Mouse (Mus musculus) layer of hippocampus, postnatal 36 days (tissue): ENCODE measurements around the gene F13b. TPM values are rescaled to one million over a fixed set of nuclear protein-coding genes. Genes with fewer than 3 reads are reported as not detected.

ENCODE experiments used
- DNase-seq, 2 experiments: peaks; one replicate each; pipeline ENCODE4 v3.0.0; 2022
- total RNA-seq, 2 experiments: library from RNA; stranded (reverse); gene quantifications; 2 replicates each; pipeline ENCODE4 v1.2.3; 2021

The F13b gene
- total RNA-seq = not detected

DNA sequence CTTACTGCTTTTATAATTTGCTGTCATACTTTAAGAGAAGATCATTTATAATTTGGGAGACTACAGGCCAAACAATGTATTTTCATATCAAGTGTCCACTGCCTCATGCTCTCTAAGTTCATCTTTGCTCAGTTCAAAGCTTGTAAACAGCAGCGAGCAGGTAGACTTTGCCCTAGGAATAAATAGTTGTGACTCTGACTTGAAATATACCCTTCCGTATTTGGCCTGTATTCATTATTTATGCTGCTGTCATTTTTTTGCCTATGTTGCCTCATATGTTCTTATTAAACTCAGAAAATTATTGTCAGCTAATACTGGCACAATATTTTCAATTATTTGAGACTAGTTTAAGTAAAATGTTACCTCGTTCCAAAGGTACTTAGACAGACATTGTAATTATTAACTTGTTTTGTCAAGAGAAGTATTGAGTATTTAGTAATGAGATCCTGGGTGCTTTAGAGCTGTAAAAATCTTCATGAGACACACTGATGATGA lies at the start of gene F13b:
TSS of gene F13b (plus strand) at position 445 of the 495 bp plus-strand sequence.
- DNase-seq = no peak

- peak; percentile 78 to 82 for DNase-seq
Measured at GRCm38 (mm10) chr1:139454340-139455225, 46.9 kb upstream of the F13b start, which contains the start of gene Aspm. Gene Aspm (plus strand): TSS chr1:139454772.

DNA sequence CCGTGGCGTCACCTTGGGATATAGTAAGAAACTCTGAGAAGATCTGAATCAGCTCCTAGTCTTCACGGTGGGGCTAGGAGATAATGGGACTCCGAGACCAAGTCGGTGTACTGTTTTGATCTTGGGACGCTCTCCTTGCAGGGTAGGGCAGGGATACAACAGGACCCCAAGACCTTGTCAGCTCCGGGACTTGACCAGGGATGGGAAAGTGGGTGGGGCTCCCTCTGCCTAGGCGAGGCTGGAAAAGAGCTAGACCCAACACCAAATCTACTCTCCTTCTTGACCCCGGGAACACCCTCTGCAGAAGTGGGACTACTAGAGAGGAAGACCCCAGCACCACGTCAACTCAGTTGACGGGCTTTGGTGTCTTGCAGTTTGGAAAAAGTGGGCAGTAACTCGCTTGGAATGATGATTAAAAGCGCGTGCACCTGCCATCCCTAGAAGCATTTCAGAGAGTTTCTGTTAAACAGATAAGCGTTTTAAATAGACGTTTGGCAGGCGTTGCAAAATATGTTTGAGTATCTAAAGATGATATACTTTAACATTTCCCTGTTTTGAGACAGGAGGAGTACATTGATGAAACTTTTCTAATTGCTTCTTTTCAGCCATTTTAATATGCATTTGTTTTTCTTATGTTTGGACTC lies 46.2 kb upstream of the F13b start:
- DNase-seq = no peak

GRCm38 (mm10) chr1:139460807-139461206 lies 40.7 kb upstream of the F13b start:
- DNase-seq = no peak

- no peak for DNase-seq
Measured at GRCm38 (mm10) chr1:139465936-139466335, 35.6 kb upstream of the F13b start.

DNA sequence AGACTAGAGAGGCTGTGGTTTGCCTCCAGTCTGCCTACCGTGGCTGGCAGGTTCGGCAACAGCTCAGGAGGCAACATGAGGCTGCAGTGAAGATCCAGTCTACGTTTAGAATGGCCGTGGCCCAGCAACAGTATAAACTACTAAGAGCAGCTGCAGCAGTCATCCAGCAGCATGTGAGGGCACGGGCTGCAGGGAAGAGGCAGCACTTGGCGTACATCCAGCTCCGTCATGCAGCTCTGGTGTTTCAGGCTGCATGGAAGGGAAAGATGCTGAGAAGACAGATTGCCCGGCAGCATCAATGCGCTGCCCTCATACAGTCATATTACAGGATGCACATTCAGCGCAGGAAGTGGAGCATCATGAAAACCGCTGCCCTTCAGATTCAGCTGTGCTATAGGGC lies 22.6 kb upstream of the F13b start:
- DNase-seq = no peak

DNA sequence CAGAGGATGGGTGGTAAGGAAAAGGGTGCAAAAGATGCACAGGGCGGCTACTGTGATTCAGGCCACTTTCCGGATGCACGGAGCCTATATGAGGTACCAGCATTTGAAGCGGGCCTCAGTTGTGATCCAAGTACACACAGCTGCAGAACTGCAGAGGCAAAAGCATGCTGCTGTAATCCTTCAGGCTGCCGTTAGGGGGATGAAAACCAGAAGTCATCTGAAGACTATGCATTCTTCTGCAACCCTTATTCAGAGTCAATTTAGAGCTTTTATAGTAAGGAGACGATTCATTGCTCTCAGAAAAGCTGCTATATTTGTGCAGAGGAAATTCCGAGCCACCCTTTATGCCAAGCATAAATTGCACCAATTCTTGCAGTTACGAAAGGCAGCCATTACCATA lies 21.3 kb upstream of the F13b start:
- DNase-seq = no peak

- no peak for DNase-seq
Measured at GRCm38 (mm10) chr1:139481146-139481545, 20.4 kb upstream of the F13b start.

DNA sequence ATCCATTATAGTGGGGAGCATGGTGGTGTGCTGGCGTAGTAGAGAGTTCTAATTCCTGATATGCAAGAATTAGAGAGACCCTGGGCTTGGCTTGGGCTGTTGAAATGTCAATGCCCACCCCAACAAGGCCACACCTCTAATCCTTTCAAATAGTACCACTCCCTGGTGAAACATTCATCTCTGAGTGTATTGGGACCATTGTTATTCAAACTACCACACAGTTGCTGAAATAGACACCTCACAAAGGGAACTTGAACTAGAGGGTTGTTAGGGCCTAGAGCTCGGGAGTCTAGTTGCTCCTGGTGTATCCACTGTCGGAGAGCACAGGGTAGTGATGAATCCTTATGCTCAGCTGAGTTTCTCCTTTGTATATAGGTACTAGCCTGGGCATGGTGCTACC lies 6.9 kb upstream of the F13b start:
- no peak for DNase-seq

GRCm38 (mm10) chr1:139495408-139495807 lies 6.1 kb upstream of the F13b start:
- DNase-seq = no peak

DNA sequence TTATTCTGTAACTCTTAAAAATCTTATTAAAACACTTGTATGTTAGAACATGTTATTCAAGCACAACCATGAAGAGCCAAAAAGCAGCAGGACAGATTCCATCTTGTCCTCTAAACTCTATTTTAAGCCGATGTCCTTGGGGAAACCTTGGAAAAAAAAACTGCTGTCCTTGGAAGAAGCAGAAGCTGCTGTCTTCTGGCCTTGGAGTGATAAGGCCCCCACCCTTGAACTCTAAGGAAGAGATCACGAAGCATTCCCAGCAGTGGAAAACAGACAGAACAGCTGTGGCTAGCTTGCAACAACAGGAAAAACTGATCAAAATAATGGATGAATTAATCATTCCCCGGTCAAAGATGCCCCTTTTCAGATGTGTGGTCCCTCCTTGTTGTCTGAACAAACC lies 5.3 kb upstream of the F13b start:
- DNase-seq = no peak

- DNase-seq = no peak
Measured at GRCm38 (mm10) chr1:139499751-139500150, 1.8 kb upstream of the F13b start.

- no peak for DNase-seq
Measured at GRCm38 (mm10) chr1:139514556-139514955, 13.1 kb downstream of the F13b start.

DNA sequence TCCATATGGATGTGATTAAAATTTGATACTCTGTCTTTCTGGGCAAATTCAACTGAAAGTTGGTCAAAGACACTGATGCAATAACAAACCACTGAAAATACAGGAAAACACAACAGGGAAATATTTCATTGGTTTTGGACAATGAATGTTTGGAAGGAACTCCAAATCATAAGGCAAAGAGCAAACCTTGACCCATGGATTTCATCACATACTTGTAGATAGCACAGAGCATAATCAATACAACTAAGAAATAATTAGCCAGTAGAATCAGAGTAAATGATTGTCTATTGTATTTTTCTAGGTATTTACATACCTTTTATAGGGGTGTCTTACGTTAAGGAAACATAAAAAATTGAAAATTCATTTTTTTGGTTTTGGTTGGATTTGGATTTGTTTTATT lies 47.0 kb downstream of the F13b start:
- DNase-seq = no peak

DNA sequence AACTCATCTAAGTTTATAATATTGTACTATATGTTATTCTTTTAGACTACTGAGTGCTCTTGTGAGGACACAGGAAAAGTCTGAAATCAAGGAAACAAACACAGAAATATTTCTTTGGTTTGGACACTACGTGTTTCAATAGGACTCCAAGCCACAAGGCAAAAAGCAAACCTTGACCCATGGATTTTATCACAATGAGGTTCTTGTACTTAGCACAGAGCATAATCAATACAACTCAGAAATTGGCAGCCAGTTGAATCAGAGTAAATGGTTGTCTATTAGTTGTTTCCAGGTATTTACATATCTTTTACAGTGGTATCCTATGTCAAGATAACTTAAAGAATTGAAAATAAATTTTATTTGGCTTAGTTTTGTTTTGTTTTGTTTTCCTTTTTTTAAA lies 49.8 kb downstream of the F13b start:
- no peak for DNase-seq

DNA sequence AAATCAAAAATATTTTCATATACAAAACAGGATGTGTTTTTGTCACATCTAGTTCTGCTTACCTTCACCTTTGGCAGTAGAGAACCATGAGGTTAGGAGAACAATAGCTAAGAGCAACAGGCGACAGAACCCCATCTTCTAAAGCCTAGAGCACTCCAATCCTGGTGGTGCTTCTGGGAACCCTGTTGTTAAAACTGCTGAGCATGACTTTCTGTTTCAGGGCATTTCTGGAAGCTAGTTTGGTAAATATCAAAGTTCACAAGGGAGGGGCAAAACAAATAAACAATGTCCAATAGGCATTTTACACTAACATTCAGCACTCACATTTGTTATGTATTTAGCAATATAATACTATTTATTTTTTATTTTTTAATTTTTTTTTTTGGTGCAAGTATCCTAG lies 58.5 kb downstream of the F13b start, which contains the start of gene Cfhr1:
TSS of gene Cfhr1 (minus strand) at position 249 of the 400 bp plus-strand sequence.
- DNase-seq = no peak

Other genes starting within 250 kb of the F13b start
- under 1 TPM; 0.35 TPM for gene Crb1, start 124.6 kb upstream of the F13b start, total RNA-seq
- gene Zbtb41, start 79.4 kb upstream of the F13b start, total RNA-seq = 10 to 100 TPM; 28.4 to 32.0 TPM
- gene Aspm, start 46.9 kb upstream of the F13b start, total RNA-seq = under 1 TPM; 0.66 to 1.00 TPM
- not detected for gene Cfhr1, start 58.6 kb downstream of the F13b start, total RNA-seq